Mouse (Mus musculus): Measurements from ENCODE around the gene Tspan11. TPM values are rescaled to one million over a fixed set of nuclear protein-coding genes. Genes with fewer than 3 reads are reported as not detected.

The Tspan11 gene
- polyA plus RNA-seq, 1 experiment = not detected

DNA sequence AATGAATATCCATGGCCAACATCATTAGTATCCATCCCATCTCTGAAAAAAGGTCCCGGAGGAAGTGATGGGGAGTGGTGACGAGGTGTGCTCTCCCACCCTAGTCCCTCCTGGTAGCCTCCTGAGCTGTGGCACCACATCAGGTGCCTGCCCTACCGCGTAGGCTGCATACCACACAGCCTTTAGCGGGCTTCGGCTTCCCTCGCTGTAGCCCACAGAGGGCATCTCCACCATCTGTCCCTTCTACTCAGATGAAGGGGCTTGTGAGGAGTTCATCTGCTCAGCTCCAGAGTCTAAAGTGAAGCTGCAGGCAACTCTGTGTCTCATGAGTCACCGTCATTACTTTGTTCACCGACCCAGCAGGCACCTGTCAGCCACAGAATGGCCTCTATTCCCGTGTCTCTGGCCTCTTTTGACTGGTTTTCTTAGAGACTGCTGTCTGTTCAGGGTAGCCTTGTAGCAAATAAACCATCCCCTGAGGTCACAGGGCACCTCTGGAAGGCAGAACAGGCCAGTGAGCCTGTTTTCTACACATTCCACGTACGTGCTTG, 101.6 kb downstream of the Tspan11 start:
- TF ChIP-seq CTCF (IDR thresholded peaks at IDR 0.05; ENCODE audit: control insufficient read depth, insufficient read depth, low read length) = no peak
- TF ChIP-seq POLR2A (IDR thresholded peaks at IDR 0.05; ENCODE audit: borderline replicate concordance, control insufficient read depth, low read depth, low read length) = no peak
- no peaks in the 10 kb centered on the region for H3K4me1 ChIP-seq (ENCODE audit: control insufficient read depth, insufficient read depth, low read length)
- no peak overlapping the region for H3K4me3 ChIP-seq (replicated peaks; ENCODE audit: control insufficient read depth, low read depth, low read length)
- WGBS = 79% methylated on average over 12 of the region's 12 CpGs
- no peak overlapping the region for H3K27ac ChIP-seq (ENCODE audit: control insufficient read depth, insufficient read depth, low read depth, low read length, poor library complexity)

DNA sequence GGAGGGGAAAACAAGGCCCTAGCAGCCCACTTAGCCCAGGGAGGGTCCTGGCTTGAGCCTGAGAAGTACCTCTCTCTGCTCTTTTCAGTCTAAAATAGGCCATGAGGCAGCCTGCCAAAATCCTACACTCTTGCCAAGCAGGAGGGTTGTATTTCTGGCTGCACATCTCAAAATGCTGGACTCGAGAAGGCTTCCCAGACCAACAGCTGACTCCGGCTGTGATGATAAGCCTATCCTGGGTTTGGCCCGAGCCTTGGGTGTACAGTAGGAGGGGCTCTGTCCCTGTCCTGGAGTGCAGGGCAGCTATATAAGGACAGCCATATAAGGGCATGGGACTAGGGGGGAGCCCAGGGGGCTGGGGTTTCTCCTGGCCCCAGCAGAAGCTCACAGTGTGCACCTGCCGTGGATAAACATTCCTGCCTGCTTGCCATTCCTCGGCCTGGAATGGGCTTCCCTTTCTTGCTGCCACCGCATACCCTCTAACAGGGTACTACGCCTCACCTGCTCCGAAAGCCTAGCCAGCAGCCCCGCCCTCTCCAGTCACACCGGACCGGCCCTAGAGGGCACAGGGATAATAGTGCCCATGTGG, 102.3 kb downstream of the Tspan11 start:
- WGBS = 77% methylated on average over 11 of the region's 11 CpGs
- H3K4me3 ChIP-seq (replicated peaks; ENCODE audit: control insufficient read depth, low read depth, low read length) = no peak overlapping the region
- TF ChIP-seq CTCF (IDR thresholded peaks at IDR 0.05; ENCODE audit: control insufficient read depth, insufficient read depth, low read length) = no peak
- no peak for TF ChIP-seq POLR2A (IDR thresholded peaks at IDR 0.05; ENCODE audit: borderline replicate concordance, control insufficient read depth, low read depth, low read length)
- H3K4me1 ChIP-seq (ENCODE audit: control insufficient read depth, insufficient read depth, low read length) = no peaks in the 10 kb centered on the region
- no peak overlapping the region for H3K27ac ChIP-seq (ENCODE audit: control insufficient read depth, insufficient read depth, low read depth, low read length, poor library complexity)

DNA sequence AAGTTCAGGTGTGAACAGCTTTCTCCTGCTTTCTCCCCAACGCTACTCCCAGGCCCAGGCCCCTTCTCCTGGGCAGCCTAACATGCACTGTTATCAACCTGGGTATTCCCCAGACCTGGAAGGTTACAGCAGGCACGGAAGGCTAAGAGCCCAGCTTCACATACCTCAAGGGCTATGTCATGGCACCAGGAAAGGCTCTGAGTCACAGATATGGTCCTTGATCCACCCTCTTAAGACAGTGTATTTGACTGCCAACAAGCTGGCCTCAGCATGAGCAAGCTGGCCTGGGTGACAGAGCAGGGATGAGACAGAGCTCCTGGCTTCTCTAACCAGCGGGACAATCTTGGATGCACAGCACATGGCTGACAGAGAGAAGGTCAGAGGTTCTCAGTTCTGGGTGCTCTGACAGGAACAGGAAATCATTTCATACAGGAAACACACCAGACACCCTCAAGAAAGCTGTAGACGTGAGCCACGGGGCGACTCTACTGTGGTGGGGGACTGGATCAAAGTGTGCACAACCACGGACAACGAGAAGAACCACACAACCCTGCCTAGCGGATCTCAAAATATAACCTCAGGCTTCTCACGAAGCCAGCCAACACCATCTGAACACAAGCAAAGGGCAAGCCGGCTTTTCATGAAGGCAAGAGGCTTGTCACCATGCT, 104.3 kb downstream of the Tspan11 start:
- WGBS = 46% methylated on average over 11 of the region's 11 CpGs
- no peak overlapping the region for H3K27ac ChIP-seq (ENCODE audit: control insufficient read depth, insufficient read depth, low read depth, low read length, poor library complexity)
- no peak overlapping the region for H3K4me3 ChIP-seq (replicated peaks; ENCODE audit: control insufficient read depth, low read depth, low read length)
- no peaks in the 10 kb centered on the region for H3K4me1 ChIP-seq (ENCODE audit: control insufficient read depth, insufficient read depth, low read length)
- no peak for TF ChIP-seq POLR2A (IDR thresholded peaks at IDR 0.05; ENCODE audit: borderline replicate concordance, control insufficient read depth, low read depth, low read length)
- no peak for TF ChIP-seq CTCF (IDR thresholded peaks at IDR 0.05; ENCODE audit: control insufficient read depth, insufficient read depth, low read length)

DNA sequence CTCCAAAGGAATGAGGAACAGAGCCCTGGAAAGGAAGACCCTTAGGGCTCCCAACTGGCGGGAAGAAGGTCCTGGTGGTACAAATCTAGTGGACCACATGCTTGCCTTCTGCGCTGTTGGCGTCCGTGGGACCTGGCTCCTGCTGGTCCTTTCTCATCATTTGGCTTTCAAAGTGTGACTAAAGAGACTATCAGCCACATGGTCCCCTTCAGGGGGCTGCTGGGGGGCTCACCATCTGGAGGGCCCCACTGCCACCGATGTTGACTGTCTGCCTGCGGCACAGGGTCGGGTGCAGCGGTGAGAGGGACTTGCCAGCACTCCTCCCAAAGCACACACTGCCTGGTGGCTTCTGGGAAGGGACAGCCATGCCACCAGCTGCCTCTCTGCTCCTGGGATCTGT, 105.6 kb downstream of the Tspan11 start:
- no peaks in the 10 kb centered on the region for H3K4me1 ChIP-seq (ENCODE audit: control insufficient read depth, insufficient read depth, low read length)
- TF ChIP-seq POLR2A (IDR thresholded peaks at IDR 0.05; ENCODE audit: borderline replicate concordance, control insufficient read depth, low read depth, low read length) (no peak), CTCF (IDR thresholded peaks at IDR 0.05; ENCODE audit: control insufficient read depth, insufficient read depth, low read length) (no peak)
- H3K4me3 ChIP-seq (replicated peaks; ENCODE audit: control insufficient read depth, low read depth, low read length) = no peak overlapping the region
- WGBS = 76% methylated on average over 8 of the region's 8 CpGs
- H3K27ac ChIP-seq (ENCODE audit: control insufficient read depth, insufficient read depth, low read depth, low read length, poor library complexity) = no peak overlapping the region

DNA sequence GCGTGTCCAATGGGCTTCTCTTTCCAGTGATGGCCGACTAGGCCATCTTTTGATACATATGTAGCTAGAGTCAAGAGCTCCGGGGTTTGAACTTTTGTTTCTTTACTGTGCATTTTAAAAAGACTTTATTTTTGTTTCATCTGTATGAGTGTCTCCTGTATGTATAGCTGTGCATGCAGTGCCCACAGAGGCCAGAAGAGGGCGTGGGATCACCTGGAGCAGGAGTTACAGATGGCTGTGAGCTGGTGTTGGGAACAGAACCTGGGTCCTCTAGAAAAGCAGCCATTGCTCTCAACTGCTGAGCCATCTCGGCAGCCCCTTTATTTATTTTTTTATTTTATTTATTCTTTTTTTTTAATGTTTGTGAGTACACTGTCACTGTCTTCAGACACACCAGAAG, 109.5 kb downstream of the Tspan11 start:
- Histone ChIP-seq H3K4me1 (ENCODE audit: control insufficient read depth, insufficient read depth, low read length) (no peaks in the 10 kb centered on the region), H3K27ac (ENCODE audit: control insufficient read depth, insufficient read depth, low read depth, low read length, poor library complexity) (no peak overlapping the region), H3K4me3 (replicated peaks; ENCODE audit: control insufficient read depth, low read depth, low read length) (no peak overlapping the region)
- TF ChIP-seq CTCF (IDR thresholded peaks at IDR 0.05; ENCODE audit: control insufficient read depth, insufficient read depth, low read length) (peak; percentile 26; the same call in 1 of the 2 replicates), POLR2A (IDR thresholded peaks at IDR 0.05; ENCODE audit: borderline replicate concordance, control insufficient read depth, low read depth, low read length) (no peak)
- 78% methylated on average over 5 of the region's 5 CpGs for WGBS

DNA sequence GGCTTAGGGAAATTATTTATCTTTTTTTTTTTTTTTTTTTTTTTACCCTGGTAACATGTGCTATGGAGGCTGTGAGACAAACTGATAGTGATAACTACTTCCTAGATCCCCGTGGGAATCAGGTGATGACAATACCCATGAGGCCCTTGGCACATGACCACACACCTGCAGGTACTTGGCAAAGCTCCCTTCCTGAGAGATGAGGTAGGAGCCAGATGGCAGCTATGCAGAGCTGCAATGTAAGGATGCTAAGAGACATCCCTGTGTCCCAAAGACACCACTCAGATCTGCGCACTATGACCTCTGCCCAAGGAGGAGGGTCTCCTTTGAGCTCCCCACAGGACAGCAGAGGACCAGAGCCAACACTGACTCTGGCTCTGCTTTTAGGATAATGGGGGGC, 111.7 kb downstream of the Tspan11 start:
- WGBS = 65% methylated on average over 2 of the region's 2 CpGs
- no peaks in the 10 kb centered on the region for H3K4me1 ChIP-seq (ENCODE audit: control insufficient read depth, insufficient read depth, low read length)

DNA sequence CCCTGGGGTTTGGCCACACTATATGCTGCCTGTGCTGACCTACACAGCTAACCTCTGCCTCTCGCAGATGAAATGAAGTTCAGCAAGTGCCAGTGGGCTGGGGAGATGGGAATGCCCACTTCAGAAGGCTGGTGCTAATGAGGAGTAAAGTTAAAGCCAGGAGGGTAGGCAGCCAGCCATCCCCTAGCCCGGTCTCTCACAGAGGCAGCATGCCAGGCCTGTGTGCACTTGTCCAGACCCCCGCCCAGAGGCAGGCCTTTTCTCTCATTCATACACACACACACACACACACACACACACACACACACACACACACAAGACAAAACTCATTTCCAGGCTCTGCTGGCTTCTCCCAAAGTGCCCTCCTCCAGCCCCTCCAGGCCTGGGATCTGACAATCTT, 113.4 kb downstream of the Tspan11 start:
- Histone ChIP-seq H3K4me1 (ENCODE audit: control insufficient read depth, insufficient read depth, low read length) (no peaks in the 10 kb centered on the region), H3K27ac (ENCODE audit: control insufficient read depth, insufficient read depth, low read depth, low read length, poor library complexity) (no peak overlapping the region), H3K4me3 (replicated peaks; ENCODE audit: control insufficient read depth, low read depth, low read length) (no peak overlapping the region)
- TF ChIP-seq POLR2A (IDR thresholded peaks at IDR 0.05; ENCODE audit: borderline replicate concordance, control insufficient read depth, low read depth, low read length) = no peak
- TF ChIP-seq CTCF (IDR thresholded peaks at IDR 0.05; ENCODE audit: control insufficient read depth, insufficient read depth, low read length) = no peak
- 92% methylated on average over 3 of the region's 3 CpGs for WGBS

More for the DNA sequence above, 111.7 kb downstream of the Tspan11 start:
- Histone ChIP-seq H3K4me3 (replicated peaks; ENCODE audit: control insufficient read depth, low read depth, low read length) (no peak overlapping the region), H3K27ac (ENCODE audit: control insufficient read depth, insufficient read depth, low read depth, low read length, poor library complexity) (no peak overlapping the region)
- no peak for TF ChIP-seq POLR2A (IDR thresholded peaks at IDR 0.05; ENCODE audit: borderline replicate concordance, control insufficient read depth, low read depth, low read length)
- TF ChIP-seq CTCF (IDR thresholded peaks at IDR 0.05; ENCODE audit: control insufficient read depth, insufficient read depth, low read length) = no peak

DNA sequence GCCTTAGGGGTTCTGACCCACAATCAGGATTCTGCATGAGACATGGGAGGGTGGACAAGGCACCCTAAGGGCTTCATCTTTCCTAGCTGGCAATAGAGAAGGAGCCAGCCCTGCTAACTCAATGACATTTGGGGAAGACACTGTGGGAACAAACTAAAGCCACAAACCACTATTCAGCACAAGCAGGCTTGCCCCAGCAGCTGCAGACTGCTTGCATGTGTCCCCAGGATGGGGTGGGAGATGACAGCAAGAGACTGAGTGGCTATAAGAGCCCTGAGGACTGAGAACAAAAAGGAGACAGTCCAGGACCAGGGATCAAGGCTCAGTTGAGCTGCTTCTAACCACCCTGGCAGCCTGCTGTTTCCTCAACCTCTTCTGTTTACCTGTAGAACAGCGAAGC, 114.2 kb downstream of the Tspan11 start:
- Histone ChIP-seq H3K27ac (ENCODE audit: control insufficient read depth, insufficient read depth, low read depth, low read length, poor library complexity) (no peak overlapping the region), H3K4me3 (replicated peaks; ENCODE audit: control insufficient read depth, low read depth, low read length) (no peak overlapping the region), H3K4me1 (ENCODE audit: control insufficient read depth, insufficient read depth, low read length) (no peaks in the 10 kb centered on the region)
- WGBS = 73% methylated on average over 1 of the region's 1 CpGs
- TF ChIP-seq CTCF (IDR thresholded peaks at IDR 0.05; ENCODE audit: control insufficient read depth, insufficient read depth, low read length) (no peak), POLR2A (IDR thresholded peaks at IDR 0.05; ENCODE audit: borderline replicate concordance, control insufficient read depth, low read depth, low read length) (no peak)

Measured in bone marrow, adult 2 months (tissue).